Mouse (Mus musculus): ENCODE results near the gene Kcnk16. TPM values are rescaled to one million over a fixed set of nuclear protein-coding genes. Genes with fewer than 3 reads are reported as not detected.

Gene Kcnk16
- polyA plus RNA-seq, 1 experiment: 0.64 TPM

DNA sequence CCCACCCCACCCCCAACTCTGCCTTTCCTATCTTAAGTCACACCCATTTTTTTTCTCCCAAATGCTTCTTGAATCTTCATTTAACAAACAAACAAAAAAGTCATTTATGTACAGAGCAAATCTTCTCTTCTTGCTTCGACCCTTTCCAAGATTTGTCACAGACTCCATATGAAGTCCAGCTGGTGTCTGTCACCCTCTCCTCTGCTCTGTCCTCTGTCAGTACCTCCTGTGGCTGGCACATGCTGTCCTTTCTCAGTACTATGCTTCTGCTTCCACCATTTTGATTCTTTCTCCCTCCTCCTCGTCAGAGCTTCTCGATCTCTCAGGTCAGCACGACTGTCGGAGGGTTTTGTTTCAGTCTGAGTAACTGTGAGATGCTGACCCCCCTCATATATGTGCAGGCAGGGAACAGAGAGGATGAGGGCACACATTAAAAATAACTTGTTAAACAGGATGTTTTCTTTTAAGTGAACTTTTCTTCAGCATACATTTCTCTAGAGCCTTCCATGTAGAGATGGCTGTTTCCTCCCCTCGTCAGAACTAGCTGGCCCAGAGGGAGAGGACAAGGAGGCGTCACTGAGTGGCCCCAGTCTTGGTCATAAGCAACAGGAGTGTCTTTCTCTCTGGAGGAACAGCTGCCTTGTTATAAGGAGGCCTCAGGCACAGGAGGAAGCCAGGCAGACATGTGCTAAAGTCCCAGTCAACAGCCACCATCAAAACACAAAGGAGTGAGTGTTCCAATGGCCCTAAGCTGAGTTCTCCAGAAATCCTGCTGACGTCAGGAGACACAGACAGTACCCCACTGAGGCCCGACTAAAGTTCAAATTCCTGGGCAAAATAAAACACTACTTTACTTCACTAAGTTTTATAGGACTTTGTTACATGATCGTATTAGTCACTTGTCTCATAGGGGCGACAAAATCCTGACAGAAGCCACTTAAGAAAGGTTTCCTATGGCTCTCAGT, 35.7 kb downstream of the Kcnk16 start:
- no peak for DNase-seq (ENCODE audit: low read depth, low spot score)
- 49% methylated on average over 11 of the region's 11 CpGs for WGBS

DNA sequence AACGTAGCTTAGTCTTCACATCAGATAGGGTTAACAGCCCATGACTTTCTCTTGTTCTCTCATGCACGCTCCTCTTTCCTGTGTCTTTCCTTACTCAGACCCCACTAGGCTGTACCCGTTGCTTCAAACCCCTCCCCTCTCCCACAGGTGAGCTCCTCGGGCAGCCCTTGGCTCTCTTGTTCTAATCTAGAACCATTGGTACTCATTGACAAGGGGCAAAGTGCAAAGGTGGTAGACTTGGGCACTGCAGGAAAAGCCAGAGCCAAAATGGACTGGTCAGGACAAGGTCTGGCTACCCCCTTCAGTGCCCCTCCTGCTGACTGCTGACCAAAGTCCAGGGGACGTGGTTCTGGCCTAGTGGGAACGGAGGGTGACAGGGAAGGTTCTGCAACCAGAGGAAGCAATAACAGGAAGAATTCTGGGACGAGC, 38.9 kb downstream of the Kcnk16 start:
- no peak for DNase-seq (ENCODE audit: low read depth, low spot score)
- 38% methylated on average over 7 of the region's 7 CpGs for WGBS

DNA sequence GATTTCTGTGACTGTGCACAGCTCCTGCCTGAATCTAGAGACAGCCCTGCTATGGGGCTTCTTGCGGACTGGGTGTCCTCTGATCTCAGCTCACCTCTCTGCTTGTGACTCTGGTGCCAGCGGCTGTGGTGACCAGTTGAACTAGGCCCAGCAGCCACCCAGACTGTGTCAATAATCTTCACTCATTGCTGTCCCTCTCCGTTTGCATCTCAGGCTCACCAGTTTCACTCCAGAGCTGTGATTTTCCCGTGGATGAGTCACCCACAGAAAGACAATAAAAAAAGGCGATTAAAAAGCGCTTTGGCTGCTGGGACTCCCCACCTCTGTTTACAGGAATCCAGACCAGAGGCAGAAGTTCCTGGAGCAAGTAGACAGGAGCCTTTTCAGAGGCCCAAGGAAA, 39.6 kb downstream of the Kcnk16 start:
- 21% methylated on average over 6 of the region's 6 CpGs for WGBS
- peak; percentile 86 for DNase-seq (ENCODE audit: low read depth, low spot score)

DNA sequence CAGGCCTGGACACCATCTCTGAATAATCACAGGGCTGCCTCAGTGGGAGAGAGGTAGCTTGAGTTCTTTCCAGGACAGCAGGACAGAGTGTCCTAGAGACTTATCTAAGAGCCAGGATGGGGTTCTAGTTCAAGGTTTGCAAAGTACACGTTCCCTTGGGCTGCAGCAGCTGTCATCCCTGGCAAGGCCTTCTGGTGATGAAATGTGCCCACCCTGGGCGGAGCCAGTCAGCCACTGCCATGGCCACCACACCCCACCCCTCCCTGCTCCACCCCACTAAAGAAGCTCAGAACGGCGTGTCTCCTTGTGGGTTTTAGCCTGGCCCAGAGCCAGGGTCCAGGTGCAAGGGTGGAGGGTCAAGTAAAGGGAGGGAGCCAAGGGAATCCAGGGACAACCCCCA, 40.7 kb downstream of the Kcnk16 start:
- 24% methylated on average over 4 of the region's 4 CpGs for WGBS
- DNase-seq (ENCODE audit: low read depth, low spot score): no peak

DNA sequence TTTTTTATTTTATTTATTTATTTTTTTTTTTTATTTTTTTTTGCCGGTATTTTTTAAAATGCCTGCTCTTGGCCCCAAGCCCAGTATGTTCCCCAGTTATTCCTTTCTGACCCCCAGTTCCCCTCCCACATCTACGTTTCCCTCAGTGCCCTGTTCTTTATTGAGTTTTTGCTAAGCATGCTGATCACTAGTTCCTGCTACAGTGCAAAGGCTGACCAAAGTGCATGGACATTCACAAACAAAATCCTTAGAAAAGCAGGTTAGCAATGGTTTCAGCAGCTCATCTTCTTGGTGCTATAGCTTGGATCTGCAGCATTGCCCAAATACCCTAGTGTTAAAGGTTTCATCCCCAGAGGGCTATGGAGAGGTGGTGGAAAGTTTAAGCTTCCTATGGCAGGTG, 42.0 kb downstream of the Kcnk16 start:
- no peak for DNase-seq (ENCODE audit: low read depth, low spot score)
- 29% methylated on average over 2 of the region's 2 CpGs for WGBS

DNA sequence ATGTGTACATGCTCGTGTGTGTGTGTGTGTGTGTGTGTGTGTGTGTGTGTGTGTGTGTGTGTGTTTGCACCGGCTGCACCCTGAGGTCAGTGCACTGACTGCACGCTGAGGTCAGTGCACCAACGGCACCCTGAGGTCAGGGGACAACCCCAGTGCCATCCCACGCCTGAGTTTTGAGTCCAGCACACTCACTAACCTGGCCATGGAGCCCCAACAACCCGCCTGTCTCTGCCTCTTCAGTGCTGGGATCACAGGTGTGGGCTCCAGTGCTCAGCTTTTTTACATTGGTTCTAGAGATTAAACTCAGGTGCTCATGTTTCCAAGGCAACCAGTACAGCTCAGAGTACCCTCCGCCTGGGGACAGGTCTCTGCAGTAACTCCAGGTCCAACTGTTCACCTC, 42.5 kb downstream of the Kcnk16 start:
- no peak for DNase-seq (ENCODE audit: low read depth, low spot score)
- WGBS: 54% methylated on average over 7 of the region's 7 CpGs

DNA sequence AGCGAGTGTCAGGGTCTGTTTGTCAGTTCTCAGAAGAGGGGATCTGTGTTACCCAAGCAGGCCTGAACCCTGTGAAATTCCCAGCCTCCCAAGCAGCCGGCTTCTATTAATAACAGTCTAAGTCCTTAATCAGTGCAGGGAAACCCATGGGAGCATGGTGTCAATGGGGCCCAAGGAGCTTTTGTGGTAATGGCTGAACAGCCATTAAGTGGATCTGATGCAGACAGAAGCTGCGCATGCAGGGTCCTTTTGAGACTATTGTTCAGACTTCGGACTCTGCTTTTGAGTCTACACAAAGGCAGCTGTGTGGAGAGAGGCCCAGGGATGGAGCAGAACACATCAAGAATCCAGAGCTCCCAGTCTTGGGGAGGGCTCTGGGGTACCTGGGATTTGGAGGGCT, 43.5 kb downstream of the Kcnk16 start:
- DNase-seq (ENCODE audit: low read depth, low spot score): no peak
- WGBS: 78% methylated on average over 4 of the region's 4 CpGs

DNA sequence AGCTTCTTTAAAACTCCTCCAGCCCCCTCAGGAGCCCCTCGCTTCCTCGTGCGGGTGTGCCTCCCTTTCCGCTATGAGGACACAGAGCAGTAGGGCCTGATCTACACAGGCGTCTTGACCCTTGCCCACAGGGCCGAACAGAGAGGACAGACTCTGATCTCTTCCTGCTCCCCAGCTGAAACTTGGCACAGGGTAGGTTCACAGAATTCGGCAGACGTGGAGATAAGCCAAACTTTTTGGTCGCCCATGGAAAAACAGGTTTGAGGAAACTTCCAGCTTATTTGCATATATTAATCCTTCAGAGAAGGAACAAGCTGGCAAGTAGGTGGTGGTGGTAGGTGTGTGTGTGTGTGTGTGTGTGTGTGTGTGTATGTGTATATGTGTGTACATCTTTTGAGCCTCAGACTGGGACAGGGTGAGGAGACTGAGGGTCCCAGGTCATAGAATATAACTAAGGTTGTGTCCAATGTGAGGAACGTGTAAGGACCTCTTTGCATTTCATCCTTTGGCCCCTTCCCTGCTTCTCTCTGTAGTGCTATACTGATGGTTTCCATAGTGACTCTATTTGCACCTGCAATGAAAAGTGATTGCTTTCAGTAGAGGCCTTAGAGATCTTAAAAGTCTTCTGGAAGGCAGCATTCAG, 44.3 kb downstream of the Kcnk16 start:
- 20% methylated on average over 10 of the region's 10 CpGs for WGBS
- DNase-seq (ENCODE audit: low read depth, low spot score): no peak

DNA sequence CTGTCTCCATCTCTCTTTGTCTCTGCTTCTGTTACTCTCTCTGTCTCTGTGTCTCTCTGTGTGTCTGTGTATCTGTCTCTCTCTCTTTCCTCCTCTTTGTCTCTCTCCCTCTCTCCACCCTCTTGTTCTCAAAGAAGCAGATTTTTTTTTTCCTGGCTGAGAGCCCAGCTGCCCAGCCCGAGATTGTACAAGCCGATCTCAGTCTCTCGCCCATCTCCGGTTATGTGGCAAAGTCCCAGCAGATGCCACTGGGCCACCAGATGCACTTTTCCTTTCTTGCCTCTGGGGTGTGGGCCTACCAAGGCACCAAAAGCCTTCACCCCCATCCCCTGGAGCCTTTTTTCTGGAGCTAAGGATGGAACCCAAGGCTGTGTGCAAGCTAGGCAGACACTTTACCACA, 44.8 kb downstream of the Kcnk16 start:
- WGBS: 7% methylated on average over 4 of the region's 4 CpGs
- no peak for DNase-seq (ENCODE audit: low read depth, low spot score)

DNA sequence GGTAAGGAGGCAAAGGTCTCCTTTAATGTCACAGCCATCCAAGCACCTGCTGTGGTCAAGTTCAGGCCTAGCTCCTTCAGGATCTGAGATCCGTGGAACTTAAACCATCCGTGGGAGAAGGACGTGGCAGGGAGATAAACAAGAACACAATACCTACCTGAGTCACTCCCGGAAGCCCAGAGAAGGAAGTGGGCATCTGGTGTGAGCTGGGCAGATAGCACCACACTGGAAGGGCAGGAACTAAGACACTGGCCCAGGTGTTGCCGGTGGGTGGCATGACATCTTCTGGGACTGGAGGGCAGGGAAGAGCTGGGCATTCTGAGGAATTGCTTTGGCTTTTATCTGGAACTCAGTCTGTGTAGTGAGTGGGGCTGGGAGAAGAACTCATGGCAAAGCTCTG, 45.7 kb downstream of the Kcnk16 start:
- DNase-seq (ENCODE audit: low read depth, low spot score): no peak
- 23% methylated on average over 5 of the region's 5 CpGs for WGBS

DNA sequence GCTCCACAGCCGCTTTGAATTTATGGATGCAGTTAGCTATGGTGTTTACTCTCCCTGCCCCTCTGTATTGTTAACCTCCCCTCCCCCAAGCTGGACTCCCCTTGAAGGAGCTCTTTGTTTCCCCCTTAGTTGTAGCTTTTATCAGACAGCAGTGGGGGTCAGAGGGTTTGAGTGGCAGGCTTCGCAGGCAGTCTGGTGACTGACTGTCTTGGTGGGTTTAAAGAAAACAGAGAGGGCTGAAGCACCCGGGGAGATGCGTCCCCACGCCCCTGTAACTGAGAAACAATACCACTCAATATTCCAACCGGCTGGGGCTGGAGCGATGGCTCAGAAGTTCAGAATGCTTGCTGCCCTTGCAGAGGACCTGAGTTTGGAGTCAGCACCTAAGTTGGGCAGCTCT, 47.9 kb downstream of the Kcnk16 start:
- no peak for DNase-seq (ENCODE audit: low read depth, low spot score)
- 53% methylated on average over 7 of the region's 7 CpGs for WGBS

DNA sequence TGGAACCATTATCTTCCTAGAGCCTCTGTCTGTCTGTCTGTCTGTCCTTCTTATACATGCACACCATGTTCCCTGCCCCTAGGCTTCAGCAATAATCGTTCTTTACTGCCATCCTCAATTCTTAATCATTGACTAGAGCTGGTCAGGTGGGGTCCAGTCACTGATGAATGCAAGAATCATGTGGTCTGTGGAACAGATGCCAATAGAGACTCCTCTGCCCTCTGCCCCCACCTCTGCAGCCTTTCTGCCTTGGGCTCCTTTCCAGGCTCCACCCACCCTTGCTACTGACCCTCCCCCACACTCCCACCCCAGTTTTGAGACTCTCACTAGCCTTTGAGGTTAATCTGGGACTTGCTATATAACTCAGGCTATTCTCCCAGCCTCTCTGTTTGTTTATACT, 49.1 kb downstream of the Kcnk16 start:
- WGBS: 21% methylated on average over 1 of the region's 1 CpGs
- no peak for DNase-seq (ENCODE audit: low read depth, low spot score)

DNA sequence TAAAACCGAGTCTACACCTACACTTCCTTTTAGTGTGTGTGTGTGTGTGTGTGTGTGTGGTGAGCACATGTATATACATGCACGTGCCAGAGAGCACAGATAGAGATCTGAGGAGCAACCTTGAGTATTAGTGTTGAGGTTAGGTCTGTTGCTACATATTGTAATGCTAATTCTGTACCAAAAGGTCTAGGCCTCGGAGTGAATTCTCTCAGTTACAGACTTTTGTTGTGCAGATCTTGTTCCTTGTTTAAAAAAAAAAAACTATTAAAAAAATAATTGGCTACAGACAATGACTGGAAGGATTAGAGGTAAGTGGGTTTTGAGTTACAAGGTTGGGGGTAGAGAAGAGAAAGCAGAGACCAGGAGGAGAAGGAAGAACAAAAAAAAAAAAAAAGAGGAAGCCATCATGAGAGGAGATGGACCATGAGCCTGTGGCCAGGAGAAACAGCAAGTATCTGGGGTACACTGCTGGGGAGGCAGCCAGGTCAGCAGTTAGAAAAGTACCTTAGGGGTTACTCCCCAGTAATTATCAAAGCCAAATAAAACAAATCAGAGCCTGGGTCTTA, 51.6 kb downstream of the Kcnk16 start:
- no peak for DNase-seq (ENCODE audit: low read depth, low spot score)
- 65% methylated on average over 3 of the region's 3 CpGs for WGBS

DNA sequence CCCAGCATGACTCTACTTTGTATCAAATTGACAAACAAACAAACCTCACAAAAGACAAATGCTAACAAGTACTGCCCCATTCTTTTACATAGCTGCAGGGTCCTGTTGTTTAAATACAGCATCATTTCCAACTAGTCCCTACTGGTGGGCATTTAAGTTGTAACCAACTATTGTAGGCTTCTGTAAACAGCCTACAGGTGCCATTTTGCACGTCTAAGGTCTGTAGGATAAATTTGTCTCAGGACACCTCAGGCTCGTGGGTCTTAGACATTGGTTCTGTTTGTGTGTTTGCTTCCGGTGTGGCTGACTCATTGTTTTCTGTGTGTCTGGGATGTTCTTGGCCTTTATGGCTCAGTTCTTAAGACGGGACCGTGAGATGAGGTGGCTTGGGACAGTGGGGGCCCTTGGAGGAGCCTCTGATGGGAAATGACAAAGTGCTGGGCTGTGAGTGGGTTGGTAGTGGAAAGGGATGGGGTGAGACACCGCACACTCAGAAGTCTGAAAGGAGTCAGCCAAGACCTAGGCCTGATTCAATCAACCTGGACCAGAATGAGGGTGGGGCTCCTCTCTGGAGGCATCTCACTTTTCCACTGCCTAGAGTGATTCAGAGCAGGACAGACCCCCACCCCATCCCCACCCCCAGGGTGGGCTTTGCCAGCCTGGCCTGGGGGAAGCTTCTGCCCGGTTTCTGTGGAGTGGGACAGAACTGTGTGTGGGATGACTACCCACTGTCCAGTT, 52.3 kb downstream of the Kcnk16 start:
- WGBS: 86% methylated on average over 7 of the region's 7 CpGs
- DNase-seq (ENCODE audit: low read depth, low spot score): no peak

DNA sequence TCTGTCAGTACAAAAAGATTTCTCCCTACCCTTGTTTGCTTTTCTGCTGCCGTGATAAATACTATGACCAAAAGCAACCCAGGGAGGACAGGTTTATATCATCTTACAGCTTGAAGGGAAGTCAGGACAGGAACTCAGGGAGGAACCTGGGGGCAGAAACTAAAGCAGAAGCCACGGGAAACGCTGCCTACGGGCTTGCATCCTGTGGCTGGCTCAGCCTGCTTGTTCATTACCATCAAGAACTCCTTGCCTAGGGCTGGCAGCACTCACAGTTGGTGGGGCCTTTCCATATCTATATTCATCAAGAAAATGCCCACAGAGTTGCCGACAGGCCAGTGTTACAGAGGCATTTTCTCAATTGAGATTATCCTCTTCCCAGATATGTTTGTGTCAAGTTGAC, 53.2 kb downstream of the Kcnk16 start:
- DNase-seq (ENCODE audit: low read depth, low spot score): no peak
- 37% methylated on average over 5 of the region's 5 CpGs for WGBS

DNA sequence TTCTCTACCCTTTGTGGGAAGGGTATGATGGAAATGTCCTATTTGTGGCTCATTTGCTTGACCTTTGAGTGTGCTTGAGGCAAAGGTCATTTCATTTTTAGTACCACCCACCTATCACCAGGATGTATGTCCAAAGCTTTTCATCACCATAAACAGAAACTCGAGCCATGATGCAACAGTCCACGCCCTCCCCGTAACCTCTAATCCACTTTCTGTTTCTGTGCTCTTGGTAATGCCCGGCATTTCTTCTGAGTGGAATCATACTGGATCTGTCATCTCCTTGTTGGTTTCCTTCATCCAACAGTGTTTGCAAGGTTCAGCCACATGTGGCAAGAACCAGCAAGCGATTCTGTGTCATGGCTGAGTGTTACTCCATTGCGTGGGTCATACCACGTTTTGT, 54.9 kb downstream of the Kcnk16 start:
- DNase-seq (ENCODE audit: low read depth, low spot score): no peak
- WGBS: 43% methylated on average over 7 of the region's 7 CpGs

DNA sequence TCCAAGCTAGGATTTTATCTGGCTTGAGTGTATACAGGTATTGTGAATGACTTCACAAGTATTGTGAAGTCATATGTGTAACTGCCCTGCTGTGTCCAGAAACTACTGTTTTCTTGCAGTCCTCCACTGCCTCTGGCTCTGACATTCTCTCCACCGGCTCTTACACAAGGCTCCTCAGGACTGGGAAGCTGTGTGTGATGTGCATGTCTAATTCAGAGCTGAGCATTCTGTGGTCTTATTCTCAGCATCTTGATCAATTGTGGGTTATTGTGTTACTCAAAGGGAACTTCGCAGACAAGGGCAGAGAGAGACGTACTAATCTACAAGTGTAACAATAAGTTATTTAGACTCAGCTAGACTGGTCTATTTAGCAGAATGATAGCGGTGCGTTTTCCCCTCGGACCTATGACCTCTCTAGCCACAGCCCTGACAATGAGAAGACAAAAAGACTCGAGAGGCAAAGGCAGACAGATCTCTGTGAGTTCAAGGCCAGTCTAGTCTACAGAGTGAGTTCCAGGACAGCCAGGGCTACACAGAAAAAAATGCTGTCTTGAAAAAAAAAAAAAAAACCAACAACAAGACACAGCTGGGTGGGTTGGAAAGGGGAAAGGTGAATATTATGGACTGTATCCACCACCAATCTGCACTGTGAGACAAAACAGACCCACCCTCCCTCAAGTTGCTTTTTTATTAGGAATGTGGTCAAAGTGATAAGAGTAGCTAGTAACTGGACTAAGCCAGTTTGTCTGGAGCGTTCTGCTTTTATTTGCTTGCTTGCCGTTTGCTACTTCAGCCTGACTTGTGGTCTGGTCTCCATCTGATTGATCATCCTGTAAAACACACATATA, 57.0 kb downstream of the Kcnk16 start:
- WGBS: 59% methylated on average over 9 of the region's 9 CpGs
- DNase-seq (ENCODE audit: low read depth, low spot score): no peak

Data from large intestine, adult 2 months (tissue).